Mouse (Mus musculus): ENCODE measurements around the gene Tmem56.

Gene Tmem56

GRCm38 (mm10) chr3:121277009-121277408 lies 5.9 kb downstream of the Tmem56 start:
- DNase-seq: no peak

DNA sequence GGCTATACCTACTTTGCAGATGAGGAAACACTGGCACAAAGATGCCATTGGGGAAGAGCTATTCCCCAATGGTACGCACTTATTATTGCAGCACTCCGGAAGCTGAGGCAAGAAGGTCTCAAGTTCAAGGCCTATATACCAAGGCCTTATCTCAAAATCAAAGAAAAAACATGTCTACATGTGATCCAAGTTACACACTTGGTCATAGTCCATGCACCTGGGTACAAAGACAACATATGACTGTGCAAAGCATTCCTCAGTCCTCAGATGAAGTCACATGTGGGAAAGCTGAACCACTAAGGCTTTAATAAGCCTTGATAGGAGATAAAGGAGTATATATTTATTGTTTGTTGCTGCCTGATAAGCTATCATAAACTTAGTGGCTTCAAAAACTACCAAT lies 8.9 kb downstream of the Tmem56 start:
- no peak for DNase-seq

- DNase-seq: no peak
Measured at GRCm38 (mm10) chr3:121272577-121272976, 10.3 kb downstream of the Tmem56 start.

- no peak for DNase-seq
Measured at GRCm38 (mm10) chr3:121267283-121267682, 15.6 kb downstream of the Tmem56 start.

DNA sequence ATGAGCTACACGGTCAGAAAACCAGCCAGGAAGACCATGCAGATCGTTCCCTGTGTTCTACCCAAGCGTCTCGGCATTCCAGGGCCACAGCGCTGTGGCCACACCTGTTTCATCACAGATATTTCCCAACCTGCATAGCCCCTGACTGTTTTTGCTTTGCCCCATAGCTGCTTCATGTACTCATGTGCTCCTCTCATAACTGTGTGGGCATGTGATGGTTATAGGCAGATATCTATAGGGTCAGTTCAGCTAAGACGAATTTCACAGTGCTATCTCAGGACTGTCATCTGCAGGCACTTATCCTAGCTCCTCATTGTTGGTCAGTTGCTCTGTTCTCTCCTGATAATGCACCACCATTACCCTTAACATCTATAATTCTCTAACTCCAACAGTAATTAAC lies 18.7 kb downstream of the Tmem56 start:
- DNase-seq: no peak

GRCm38 (mm10) chr3:121263205-121263548 lies 19.7 kb downstream of the Tmem56 start:
- DNase-seq: peak; percentile 85 to 91

DNA sequence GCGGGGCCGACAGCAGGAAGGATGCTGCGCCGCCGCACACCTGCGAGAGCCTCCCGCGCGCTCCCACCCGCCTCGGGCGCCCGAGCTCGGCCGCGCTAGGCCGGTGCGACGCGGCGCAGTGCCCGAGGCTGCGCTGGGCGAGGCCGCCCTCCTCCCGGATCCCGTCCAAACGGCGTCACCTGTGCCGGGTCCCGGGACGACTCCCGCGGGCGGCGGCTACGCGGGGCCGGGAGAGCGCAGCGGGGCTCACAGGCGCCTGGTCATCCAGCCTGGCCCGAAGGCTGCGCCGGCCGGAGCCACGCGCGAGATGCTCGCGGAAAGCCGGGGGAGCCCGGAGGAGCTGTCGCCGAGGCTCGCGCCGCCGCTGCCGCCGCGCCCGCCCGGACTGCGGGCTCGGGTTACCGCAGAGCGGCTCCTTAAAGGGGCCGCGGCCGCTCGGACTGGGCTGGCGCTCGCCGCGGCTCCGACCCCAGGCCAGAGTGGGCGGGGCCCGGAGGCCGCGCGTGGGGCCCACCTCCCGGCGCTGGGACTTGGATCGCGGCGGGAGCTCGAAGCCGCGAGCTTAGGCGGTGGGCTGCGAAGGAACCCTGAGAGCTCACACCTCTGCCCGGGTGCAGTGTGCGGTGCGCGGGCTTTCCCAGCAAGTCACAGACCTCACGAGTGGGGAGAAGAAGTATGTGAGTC lies 20.2 kb downstream of the Tmem56 start:
- DNase-seq: peak; percentile 38 to 68

DNA sequence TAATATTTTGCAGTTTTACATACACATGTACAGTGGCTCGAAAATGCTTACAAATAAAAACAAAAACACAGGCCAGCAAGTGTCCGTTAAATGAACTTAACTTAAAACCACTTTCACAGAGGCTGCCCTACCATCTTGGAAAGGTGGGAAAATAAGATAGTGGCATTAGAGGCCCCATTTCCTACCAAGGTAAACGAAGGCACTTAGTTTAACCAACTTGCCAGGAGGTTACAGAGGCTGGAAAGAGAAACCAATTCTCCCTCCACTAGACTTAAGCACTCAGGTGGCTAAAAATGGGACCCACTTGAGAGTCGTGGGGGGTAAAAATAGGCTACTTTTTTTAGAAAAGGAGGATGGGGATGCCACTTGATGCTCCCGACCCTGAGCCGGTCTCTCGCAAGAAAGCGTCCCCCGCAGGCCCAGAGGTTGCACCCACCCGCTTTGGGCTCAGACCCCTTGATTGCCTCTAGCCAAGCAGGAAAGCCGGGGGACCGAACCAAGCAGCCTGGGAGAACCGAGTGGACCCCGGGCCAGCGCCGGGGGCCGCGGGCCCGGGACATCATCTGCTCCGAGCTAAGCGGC lies 20.9 kb downstream of the Tmem56 start:
- no peak for DNase-seq

GRCm38 (mm10) chr3:121261251-121261650 lies 21.6 kb downstream of the Tmem56 start:
- DNase-seq: no peak

DNA sequence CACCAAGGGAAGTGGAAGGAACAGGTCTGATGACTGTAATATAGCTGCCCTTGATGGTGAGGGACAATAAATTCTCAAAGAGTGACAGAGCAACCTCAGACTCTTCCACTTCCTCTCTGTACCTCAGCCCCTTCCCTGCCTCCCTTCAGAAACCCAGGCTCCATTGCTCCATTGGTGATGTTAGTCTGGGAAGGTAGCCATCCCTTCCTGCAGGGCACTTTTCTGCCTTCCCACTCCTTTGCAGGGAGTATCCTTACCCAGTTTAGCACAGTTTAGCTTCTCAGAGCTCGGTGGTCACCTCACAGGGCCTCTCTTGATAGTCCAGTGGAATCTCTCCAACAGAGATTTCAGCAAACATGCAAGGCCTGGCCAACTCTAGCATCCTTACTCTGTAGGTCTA lies 22.1 kb downstream of the Tmem56 start:
- DNase-seq: no peak

DNA sequence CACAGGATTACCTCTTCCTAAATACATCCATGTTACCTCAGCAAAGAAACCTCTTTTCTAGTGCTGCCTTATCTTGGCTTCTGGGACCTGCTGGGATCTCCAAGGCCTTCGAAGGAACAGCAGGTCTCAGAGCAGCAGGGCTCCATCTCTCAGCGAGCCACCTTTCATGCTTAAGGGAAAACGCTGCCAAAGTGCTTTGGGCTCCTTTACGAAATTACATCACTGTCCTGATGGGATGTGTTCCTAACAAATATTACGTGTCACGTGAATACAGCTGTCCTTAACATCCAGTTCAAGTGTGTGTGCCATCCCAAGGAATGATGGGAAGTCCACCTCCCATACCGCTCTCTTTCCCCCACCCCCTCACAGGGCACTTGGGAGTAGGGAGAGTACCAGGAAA lies 22.9 kb downstream of the Tmem56 start:
- no peak for DNase-seq

- DNase-seq: peak in 1 of 2 experiments; percentile 30
Measured at GRCm38 (mm10) chr3:121258521-121259478, 24.1 kb downstream of the Tmem56 start.

GRCm38 (mm10) chr3:121257418-121257817 lies 25.5 kb downstream of the Tmem56 start:
- DNase-seq: no peak

GRCm38 (mm10) chr3:121256131-121256530 lies 26.8 kb downstream of the Tmem56 start:
- no peak for DNase-seq

GRCm38 (mm10) chr3:121255501-121255900 lies 27.4 kb downstream of the Tmem56 start:
- no peak for DNase-seq

DNA sequence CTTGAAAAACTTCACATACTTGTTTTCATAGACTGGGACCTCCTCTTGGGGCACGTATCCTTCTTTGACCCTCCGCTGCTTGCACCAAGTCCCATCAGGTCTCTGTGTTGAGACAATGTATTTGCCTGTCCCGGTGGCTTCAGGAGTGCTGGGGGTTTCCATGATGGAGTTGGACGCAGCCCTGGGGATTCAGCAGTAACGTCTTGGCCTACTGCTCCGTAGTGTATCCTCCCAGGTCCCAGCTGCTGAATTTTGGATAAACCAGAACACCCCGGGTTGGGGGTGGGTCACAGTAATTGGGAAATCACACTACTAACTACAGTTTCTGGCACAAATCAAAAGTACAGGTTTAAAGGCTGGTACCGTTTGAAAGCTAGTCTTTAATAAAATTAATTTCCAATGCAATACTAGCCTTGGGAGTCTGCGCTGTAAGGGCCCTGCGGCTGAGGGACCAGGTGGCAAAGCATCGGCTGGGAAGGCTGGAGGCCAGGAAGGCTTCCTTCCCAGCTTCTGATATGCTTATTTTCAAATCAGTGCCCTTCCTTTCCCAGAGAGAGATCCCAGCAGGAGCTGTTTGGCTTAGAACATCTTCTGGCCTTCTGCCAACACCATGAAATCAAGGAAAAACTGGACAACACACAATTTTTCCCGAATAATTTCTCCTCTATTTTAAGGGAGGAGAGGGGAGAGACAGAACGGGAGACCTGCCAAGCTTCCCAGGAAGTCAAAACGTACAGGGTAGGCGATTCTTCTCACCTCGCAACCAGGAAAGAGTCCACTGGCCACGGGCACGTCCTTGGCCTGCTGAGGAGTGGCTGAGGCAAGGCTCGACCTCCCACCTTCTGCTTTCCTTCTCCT lies 32.1 kb downstream of the Tmem56 start:
- peak in 1 of 2 experiments; percentile 6 for DNase-seq

DNA sequence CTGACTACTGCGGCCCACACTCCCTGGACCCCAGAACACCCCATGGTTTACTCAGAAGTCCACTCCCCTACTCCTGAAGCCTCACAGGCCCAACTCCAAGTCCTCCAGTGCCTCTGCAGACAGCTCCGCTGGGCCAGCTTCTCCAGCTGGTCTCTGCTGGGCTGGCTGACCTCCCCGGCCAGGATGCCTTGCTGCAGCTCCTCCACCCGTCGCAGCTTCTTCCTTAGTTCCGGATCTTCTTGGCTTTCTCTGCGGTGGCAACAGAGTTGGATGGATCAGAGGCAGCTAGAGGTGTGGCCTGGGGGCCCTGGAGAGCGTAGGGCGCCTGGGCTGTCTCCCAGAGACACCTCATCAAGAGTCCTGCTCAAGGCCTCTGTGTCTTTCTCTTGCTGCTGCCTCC lies 32.9 kb downstream of the Tmem56 start:
- no peak for DNase-seq

DNA sequence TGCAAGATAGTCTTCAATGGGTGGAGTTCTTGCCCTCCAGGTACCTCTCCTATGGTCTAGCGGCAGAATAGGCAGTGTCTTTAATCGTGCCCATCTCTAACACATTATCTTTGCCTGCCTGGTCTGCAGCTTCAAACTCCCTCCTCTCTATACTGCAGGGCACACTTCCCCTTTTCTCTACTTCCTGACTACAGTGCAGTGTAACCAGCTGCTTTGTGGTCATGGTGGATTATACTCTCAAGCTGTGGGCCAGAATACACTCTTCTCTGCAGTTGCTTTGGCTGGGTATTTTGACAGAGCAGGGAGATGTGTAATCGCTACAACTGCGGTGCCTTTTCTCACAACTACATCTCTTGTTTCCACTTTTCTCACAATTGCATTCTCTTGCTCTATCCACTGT lies 40.0 kb downstream of the Tmem56 start:
- no peak for DNase-seq

DNA sequence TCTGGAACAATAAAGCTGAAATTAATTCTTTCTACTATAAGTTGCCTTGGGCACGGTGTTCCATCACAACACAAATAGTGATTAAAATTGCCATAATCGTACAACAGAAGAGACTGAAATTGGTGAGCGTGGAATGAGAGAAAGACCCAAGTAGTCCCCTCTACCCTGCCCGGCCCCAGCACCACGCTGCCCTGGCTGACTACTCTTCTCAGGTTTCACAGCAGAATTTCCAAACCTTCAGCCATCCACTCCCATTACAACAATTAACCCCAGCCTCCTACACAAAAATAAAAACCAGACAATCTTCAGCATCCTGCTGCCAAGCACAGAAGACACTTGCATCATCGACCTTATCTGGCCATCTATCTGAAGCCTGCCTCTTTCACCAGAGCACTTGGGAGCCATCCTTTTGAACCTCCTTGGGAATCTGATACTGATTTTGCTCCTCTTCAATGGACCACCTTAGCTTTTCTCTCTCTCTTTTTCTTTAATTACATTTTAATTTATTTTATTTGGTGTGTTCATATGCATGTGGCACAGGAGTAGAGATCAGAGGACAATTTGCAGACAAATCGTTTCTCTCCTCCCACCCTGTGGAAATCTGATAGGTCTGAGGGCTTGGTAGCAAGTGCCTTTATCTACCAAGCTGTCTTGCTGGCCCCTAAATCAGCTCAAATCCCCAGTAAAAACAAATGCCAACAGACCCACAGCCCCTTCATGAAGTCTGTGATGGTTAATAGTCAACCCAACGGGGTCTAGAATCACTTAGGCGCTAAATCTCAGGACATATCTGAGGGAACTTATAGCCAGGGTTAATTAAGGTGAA lies 40.6 kb downstream of the Tmem56 start:
- no peak for DNase-seq

GRCm38 (mm10) chr3:121240362-121241040 lies 42.4 kb downstream of the Tmem56 start:
- DNase-seq: no peak

DNA sequence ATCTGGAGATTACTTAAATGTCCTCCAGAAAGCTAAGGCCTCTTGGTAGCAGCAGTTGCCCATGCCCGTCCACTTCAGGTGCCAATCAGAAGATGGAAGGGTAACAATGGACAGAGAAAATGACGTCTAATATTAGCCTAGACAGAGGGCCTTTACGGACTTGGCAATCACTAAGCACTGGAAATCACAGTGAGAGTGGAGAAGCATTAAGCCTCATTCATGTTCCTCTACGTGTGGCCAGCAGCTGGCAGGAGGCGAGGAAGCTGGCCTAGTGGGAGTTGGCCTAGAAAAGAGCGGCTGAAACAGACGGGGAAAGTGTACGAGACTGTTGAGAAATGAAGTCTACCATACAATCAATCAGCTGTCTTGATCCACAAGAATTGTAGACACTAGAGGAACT lies 43.8 kb downstream of the Tmem56 start:
- DNase-seq: no peak
